Mouse (Mus musculus) C2C12 (cell line): Measurements from ENCODE around the gene Armh4. TPM values are rescaled to one million over a fixed set of nuclear protein-coding genes. Genes with fewer than 3 reads are reported as not detected.
"Not testable (repeated sequence)": the region's sequence is repeated elsewhere in the genome, so short reads cannot be mapped to it uniquely, and the experiment has no call there.

Experiments
- H3K27me3 ChIP-seq: one replicate; pipeline ENCODE4 v1.6.1; 2011; ENCODE audit not compliant: control insufficient read depth, insufficient read depth, insufficient read length
- H3K36me3 ChIP-seq: one replicate; pipeline ENCODE4 v1.6.1; 2011; ENCODE audit not compliant: control insufficient read depth, insufficient read depth
- H3K4me3 ChIP-seq: one replicate; pipeline ENCODE4 v1.5.1; 2011; ENCODE audit warnings: mild to moderate bottlenecking, control low read depth; ENCODE audit not compliant: poor library complexity, insufficient read depth, severe bottlenecking
- H3K79me2 ChIP-seq: one replicate; pipeline ENCODE4 v1.6.1; 2011; ENCODE audit not compliant: control insufficient read depth, insufficient read depth
- H3K79me3 ChIP-seq: one replicate; pipeline ENCODE4 v1.6.1; 2011; ENCODE audit warnings: low read depth, control low read depth
- H3ac ChIP-seq: one replicate; pipeline ENCODE3; 2011; ENCODE audit warnings: low read depth; ENCODE audit not compliant: control insufficient read depth, insufficient read length
- CEBPB ChIP-seq: IDR thresholded peaks from one replicate; pipeline ENCODE4 v1.6.1; 2011; ENCODE audit warnings: low read depth, mild to moderate bottlenecking, control low read depth, moderate library complexity
- CTCF ChIP-seq: IDR thresholded peaks from one replicate; pipeline ENCODE4 v1.5.1; 2011; ENCODE audit not compliant: control insufficient read depth, insufficient read depth, insufficient read length
- FOSL1 ChIP-seq: IDR thresholded peaks from one replicate; pipeline ENCODE4 v1.8.0; 2011; ENCODE audit warnings: mild to moderate bottlenecking, low read length; ENCODE audit not compliant: poor library complexity, insufficient read depth, severe bottlenecking
- MAX ChIP-seq: IDR thresholded peaks from one replicate; pipeline ENCODE4 v1.6.1; 2011; ENCODE audit warnings: mild to moderate bottlenecking, control low read depth
- MYOD1 ChIP-seq: IDR thresholded peaks from one replicate; pipeline ENCODE4 v1.6.1; 2011; ENCODE audit warnings: low read depth; ENCODE audit not compliant: control insufficient read depth, insufficient read length
- MYOG ChIP-seq: IDR thresholded peaks from one replicate; pipeline ENCODE4 v1.6.1; 2011; ENCODE audit not compliant: control insufficient read depth, insufficient read length; ENCODE audit errors: extremely low read depth
- USF1 ChIP-seq: IDR thresholded peaks from one replicate; pipeline ENCODE4 v1.6.1; 2011; ENCODE audit warnings: low read depth, mild to moderate bottlenecking, control low read depth, moderate library complexity
- polyA plus RNA-seq: library from polyadenylated mRNA; unstranded; fragments of >200 nt; fragmentation: generic; extraction: Trizol; gene quantifications from one replicate; pipeline ENCODE4 v1.2.1, GENCODE M21; 2012; ENCODE audit warnings: missing spikeins

The Armh4 gene
- polyA plus RNA-seq, 1 experiment, result not detected

GRCm38 (mm10) chr14:49801444-49801843 lies 18.3 kb upstream of the Armh4 start:
- TF ChIP-seq MYOD1 (no peak), MYOG (no peak), MAX (no peak), CTCF (no peak), USF1 (no peak), CEBPB (no peak), FOSL1 (no peak)
- Histone ChIP-seq H3K4me3 (no peak overlapping the region), H3ac (no peak overlapping the region), H3K79me3 (no peaks in the 10 kb centered on the region), H3K27me3 (no peaks in the 10 kb centered on the region), H3K36me3 (no peaks in the 10 kb centered on the region), H3K79me2 (no peaks in the 10 kb centered on the region)

DNA sequence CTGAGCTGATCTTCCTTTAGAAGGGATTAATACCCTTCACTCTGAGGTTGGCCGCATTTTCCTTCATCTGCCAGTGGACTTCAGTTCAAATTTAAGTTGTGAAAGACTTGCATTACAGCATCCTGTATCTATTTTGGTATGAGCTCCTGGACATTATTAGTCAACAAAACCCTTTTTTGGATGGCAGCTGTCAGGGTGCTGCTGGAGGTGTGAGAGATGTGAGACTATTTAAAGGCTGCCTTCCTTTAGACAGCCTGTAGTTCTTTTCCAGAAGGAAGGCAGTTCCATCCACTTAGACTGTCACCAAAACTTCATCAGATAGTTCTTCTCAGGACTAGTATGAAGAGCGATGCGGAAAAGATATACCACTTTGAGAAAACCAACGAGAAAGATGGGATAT lies 10.8 kb upstream of the Armh4 start:
- Histone ChIP-seq H3K79me2 (no peaks in the 10 kb centered on the region), H3ac (no peak overlapping the region), H3K36me3 (no peaks in the 10 kb centered on the region), H3K4me3 (no peak overlapping the region), H3K27me3 (no peaks in the 10 kb centered on the region), H3K79me3 (no peaks in the 10 kb centered on the region)
- TF ChIP-seq USF1, result no peak
- TF ChIP-seq CEBPB, result no peak
- no peak for TF ChIP-seq MYOG
- TF ChIP-seq CTCF, result no peak
- no peak for TF ChIP-seq MYOD1
- no peak for TF ChIP-seq FOSL1

DNA sequence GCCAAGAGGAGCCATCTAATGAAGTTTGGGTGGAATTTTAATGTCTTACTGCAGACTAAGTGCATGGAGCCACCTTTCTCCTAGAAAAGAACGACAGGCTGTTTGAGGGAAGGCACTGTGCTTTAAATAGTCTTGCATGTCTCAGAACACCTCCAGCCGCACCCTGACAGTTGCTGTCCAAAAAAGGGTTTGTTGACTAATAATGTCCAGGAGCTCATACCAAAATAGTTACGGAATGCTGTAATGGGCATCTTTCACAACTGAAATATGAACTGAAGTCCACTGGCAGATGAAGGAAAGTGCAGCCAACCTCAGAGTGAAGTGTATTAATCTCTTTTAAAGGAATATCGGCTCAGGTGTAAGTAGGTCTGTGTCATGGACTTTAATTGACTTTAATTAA lies 7.4 kb upstream of the Armh4 start:
- TF ChIP-seq MYOG (no peak), MAX (no peak), CTCF (no peak), MYOD1 (no peak), USF1 (no peak), CEBPB (no peak), FOSL1 (no peak)
- Histone ChIP-seq H3K4me3 (no peak overlapping the region), H3K36me3 (no peaks in the 10 kb centered on the region), H3K79me2 (no peaks in the 10 kb centered on the region), H3K27me3 (no peaks in the 10 kb centered on the region), H3K79me3 (no peaks in the 10 kb centered on the region), H3ac (no peak overlapping the region)

DNA sequence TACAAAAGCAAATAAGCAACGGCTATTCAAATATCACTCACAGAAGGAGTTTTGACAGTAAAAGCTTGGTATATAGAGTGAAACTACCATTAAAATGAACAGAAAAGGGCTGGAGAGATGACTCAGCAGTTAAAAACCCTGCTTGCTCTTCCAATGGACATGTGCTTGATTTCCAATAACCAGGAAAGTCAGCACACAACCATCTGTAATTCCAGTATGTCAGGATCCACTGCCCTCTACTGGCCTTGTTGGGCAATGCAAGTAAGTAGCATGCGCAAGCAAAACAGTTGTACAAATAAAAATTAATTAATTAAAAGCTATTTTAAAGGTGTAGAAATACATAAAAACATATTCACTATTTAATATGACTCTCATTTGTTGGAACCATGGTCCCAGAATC lies 2.6 kb upstream of the Armh4 start:
- TF ChIP-seq MYOD1, result no peak
- peak; percentile 24 for TF ChIP-seq CTCF
- TF ChIP-seq FOSL1, result no peak
- no peak for TF ChIP-seq CEBPB
- no peak for TF ChIP-seq MAX
- TF ChIP-seq USF1, result no peak
- TF ChIP-seq MYOG, result no peak

GRCm38 (mm10) chr14:49783866-49784265 lies 683 bp upstream of the Armh4 start:
- no peaks in the 10 kb centered on the region for H3K79me3 ChIP-seq
- no peaks in the 10 kb centered on the region for H3K27me3 ChIP-seq
- H3K4me3 ChIP-seq, result no peak overlapping the region
- no peak overlapping the region for H3ac ChIP-seq
- no peaks in the 10 kb centered on the region for H3K79me2 ChIP-seq
- no peaks in the 10 kb centered on the region for H3K36me3 ChIP-seq
- TF ChIP-seq USF1 (no peak), MYOG (no peak), MAX (no peak), CEBPB (no peak), CTCF (no peak), MYOD1 (no peak), FOSL1 (no peak)

More for the DNA sequence above, 2.6 kb upstream of the Armh4 start:
- no peak overlapping the region for H3K4me3 ChIP-seq
- H3ac ChIP-seq, result no peak overlapping the region
- no peaks in the 10 kb centered on the region for H3K27me3 ChIP-seq
- no peaks in the 10 kb centered on the region for H3K79me3 ChIP-seq
- H3K79me2 ChIP-seq, result no peaks in the 10 kb centered on the region
- H3K36me3 ChIP-seq, result no peaks in the 10 kb centered on the region

DNA sequence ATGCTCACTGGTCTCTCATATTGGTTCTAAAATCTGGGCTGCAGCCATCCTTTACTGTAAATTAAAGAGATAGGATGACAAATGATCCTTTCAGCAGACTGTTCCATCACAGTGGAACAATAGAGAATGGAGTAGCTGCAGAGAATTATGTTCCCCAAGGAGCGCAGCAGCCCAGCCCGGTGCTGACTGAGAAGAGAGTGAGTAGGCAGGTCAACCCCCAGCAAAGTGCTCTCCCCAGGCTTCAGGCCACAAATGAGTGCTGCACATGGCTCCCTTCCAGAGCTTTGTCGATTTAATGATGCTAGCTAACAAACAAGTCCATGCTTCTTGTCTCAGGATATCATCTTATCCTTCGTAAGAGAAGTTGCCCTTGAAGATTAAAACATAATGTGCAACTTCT lies 2.8 kb downstream of the Armh4 start:
- Histone ChIP-seq H3ac (no peak overlapping the region), H3K27me3 (no peaks in the 10 kb centered on the region), H3K79me2 (no peaks in the 10 kb centered on the region), H3K79me3 (no peaks in the 10 kb centered on the region), H3K36me3 (no peaks in the 10 kb centered on the region), H3K4me3 (no peak overlapping the region)
- TF ChIP-seq MYOD1 (no peak), CTCF (no peak), FOSL1 (no peak), MAX (no peak), MYOG (no peak), CEBPB (no peak), USF1 (no peak)

DNA sequence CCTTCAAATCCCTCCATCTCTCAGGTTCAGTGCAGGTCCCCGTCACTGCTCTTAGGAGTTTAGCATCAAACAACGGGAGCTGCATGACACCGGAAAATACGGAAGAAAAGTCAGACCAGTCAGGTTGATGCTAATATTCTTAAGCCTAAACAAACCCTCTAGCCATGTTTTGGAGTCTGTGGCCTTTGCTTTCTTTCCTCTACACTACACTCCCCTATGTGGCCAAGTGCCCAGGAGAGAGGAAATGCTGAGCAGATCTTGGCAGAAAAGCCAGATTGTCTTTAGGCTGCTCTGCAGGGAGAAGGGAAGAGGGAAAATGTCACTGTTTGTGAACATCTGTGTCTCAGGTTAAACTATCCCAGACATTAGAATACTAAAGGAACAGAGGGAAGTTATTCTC lies 5.6 kb downstream of the Armh4 start:
- not testable (repeated sequence) for H3ac ChIP-seq, H3K79me2 ChIP-seq, H3K4me3 ChIP-seq, H3K36me3 ChIP-seq, H3K27me3 ChIP-seq, H3K79me3 ChIP-seq
